Mouse (Mus musculus) forebrain, postnatal 0 days (tissue): ENCODE data around the gene Baiap3. TPM values are rescaled to one million over a fixed set of nuclear protein-coding genes. Genes with fewer than 3 reads are reported as not detected.
A peak's percentile ranks its signal among the peaks of the same experiment; 100 is the strongest.

ENCODE experiments used
- ATAC-seq: fragments of 200-750 bp; cut with Nextera tagmentation; 2 replicates; pipeline ENCODE4 v1.8.0; 2017; ENCODE audit warnings: mild to moderate bottlenecking, moderate library complexity
- DNase-seq: peaks from one replicate; pipeline ENCODE4 v3.0.0-alpha.2; 2015
- H3K27ac ChIP-seq: fragments of 300-500 bp; sonication (generic); 2 replicates; pipeline ENCODE4 v1.5.1; 2014; ENCODE audit warnings: low read depth, mild to moderate bottlenecking, antibody characterized with exemption, low read length, moderate library complexity, mixed read lengths
- H3K27me3 ChIP-seq: fragments of 300-500 bp; sonication (generic); 2 replicates; pipeline ENCODE4 v1.6.1; 2014; ENCODE audit warnings: mild to moderate bottlenecking, low read length, mixed read lengths; ENCODE audit not compliant: insufficient read depth
- H3K36me3 ChIP-seq: fragments of 300-500 bp; sonication (generic); 2 replicates; pipeline ENCODE4 v1.6.1; 2014; ENCODE audit warnings: mild to moderate bottlenecking, moderate library complexity; ENCODE audit not compliant: insufficient read depth
- H3K4me1 ChIP-seq: fragments of 300-500 bp; sonication (generic); 2 replicates; pipeline ENCODE4 v1.6.1; 2014; ENCODE audit warnings: antibody characterized with exemption; ENCODE audit not compliant: insufficient read depth
- H3K4me2 ChIP-seq: fragments of 300-500 bp; sonication (generic); 2 replicates; pipeline ENCODE4 v1.6.1; 2014; ENCODE audit warnings: low read depth, mild to moderate bottlenecking, moderate library complexity
- H3K4me3 ChIP-seq: fragments of 300-500 bp; sonication (generic); 2 replicates; pipeline ENCODE4 v1.5.1; 2014; ENCODE audit warnings: low read depth, low read length, mixed read lengths
- H3K9ac ChIP-seq: fragments of 300-500 bp; sonication (generic); 2 replicates; pipeline ENCODE4 v1.6.1; 2014; ENCODE audit warnings: mild to moderate bottlenecking
- H3K9me3 ChIP-seq: fragments of 300-500 bp; sonication (generic); 2 replicates; pipeline ENCODE4 v1.6.1; 2016; ENCODE audit warnings: low read length
- CTCF ChIP-seq: sonication (generic); IDR thresholded peaks from 2 replicates; pipeline ENCODE4 v1.5.1; 2016; ENCODE audit warnings: antibody characterized with exemption, control low read depth, low read depth
- WGBS: fragments of 180-500 bp; shearing (Covaris S2); extraction: QIAGEN DNeasy Blood & Tissue Kit; methylation state at CpG from one replicate; pipeline ENCODE4 v1.1.7; 2014; 5-methylcytosine and 5-hydroxymethylcytosine counted together
- polyA plus RNA-seq: library from polyadenylated mRNA; unstranded; fragments of >200 nt; fragmentation: Nextera tagmentation; extraction: Ambion mirVana; gene quantifications from 2 replicates; pipeline ENCODE4 v1.2.1, GENCODE M21; 2015
- total RNA-seq: library from RNA; depleted of rRNA; stranded (reverse); fragments of >200 nt; gene quantifications from 2 replicates; pipeline ENCODE4 v1.2.3, GENCODE M21; 2014

Baiap3 gene
- total and polyA plus RNA-seq, 2 experiments from 2014 or later, result 16.2 to 70.8 TPM

DNA sequence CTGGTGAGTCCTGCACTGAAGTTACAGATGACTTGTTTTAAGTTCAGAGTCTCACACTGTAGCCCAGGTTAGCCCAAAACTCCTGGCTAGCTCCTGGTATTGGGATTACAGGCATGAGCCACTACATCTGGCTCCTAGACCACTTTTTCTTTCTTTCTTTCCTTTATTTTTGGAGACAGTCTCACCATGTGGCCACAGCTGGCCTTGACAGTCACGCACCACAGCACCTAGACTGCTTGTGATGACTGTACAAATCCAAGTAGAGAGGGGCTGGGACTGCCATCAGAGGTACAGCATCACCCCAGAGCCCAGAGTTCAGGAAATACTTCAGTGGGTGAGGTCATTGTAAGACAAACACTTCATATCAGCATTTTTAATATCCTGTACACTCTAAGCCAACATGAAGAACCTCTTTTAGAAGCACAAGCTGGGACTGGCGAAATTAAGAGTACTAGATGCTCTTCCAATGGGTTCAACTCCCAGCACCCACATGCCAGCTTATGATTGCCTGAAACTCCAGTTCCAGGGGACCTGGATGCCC lies 14.7 kb upstream of the Baiap3 start:
- H3K36me3 ChIP-seq, result peaks cover 40% of the 10 kb centered on the region
- ATAC-seq, result no peak
- H3K4me2 ChIP-seq, result peak overlapping the region; percentile 89
- H3K27me3 ChIP-seq, result no peaks in the 10 kb centered on the region
- WGBS, result 84% methylated on average over 2 of the region's 2 CpGs
- no peak overlapping the region; the same call in 1 of the 2 replicates for H3K9ac ChIP-seq
- no peak overlapping the region for H3K4me3 ChIP-seq
- no peaks in the 10 kb centered on the region for H3K9me3 ChIP-seq
- no peak overlapping the region for H3K27ac ChIP-seq
- no peak for TF ChIP-seq CTCF
- H3K4me1 ChIP-seq, result peaks cover 21% of the 10 kb centered on the region
- DNase-seq, result no peak

DNA sequence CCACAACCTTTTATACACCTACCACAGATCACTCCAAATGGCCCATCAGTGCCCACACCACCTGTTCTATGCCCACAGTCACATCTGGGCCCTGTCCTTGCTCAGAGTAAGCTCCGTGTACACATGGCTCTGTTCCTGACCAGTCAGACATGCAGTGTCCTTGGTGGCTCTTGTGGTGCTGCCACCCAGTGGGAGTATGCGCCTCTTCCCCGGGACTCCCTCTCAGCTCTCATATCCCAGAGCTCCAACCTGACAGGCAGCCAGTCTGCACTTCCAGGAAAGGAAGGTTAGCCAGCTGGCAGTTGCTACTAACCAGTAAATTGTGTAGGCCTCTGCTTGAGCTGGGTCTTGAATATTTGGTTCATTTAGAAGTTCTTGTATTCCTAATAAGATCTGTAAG lies 8.3 kb upstream of the Baiap3 start:
- no peak for DNase-seq
- peak; percentile 46 for TF ChIP-seq CTCF
- Histone ChIP-seq H3K4me1 (no peaks in the 10 kb centered on the region), H3K36me3 (peaks cover 81% of the 10 kb centered on the region), H3K4me2 (no peak overlapping the region), H3K27ac (no peak overlapping the region), H3K4me3 (no peak overlapping the region), H3K9me3 (no peaks in the 10 kb centered on the region), H3K27me3 (no peaks in the 10 kb centered on the region), H3K9ac (no peak overlapping the region)
- peak; percentile 38; the same call in 1 of the 2 replicates for ATAC-seq
- 66% methylated on average over 3 of the region's 3 CpGs for WGBS

DNA sequence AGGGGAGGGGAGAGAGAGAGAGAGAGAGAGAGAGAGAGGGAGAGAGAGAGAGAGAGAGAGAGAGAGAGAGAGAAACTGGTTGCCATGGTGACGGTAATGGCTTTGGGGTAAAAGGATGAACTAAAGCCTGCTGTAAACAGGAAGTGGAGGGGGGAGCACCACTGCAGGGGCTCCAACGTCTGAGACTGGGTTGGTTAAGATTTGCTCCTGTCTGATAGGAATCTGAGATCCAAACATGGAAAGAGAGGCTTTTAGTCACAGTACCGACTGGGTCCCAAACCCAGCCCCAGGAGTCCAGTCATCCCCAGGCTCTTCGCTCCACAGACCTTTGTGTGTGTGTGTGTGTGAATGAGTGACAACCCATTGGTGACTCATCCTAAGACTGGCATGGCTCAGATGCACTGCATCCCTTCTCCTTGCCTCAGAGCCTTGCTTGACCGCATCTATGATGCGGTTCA lies 1.7 kb upstream of the Baiap3 start:
- no peak overlapping the region for H3K4me2 ChIP-seq
- no peak overlapping the region for H3K9ac ChIP-seq
- no peak; the same call in 1 of the 2 replicates for ATAC-seq
- no peak overlapping the region for H3K27ac ChIP-seq
- TF ChIP-seq CTCF, result no peak
- DNase-seq, result no peak
- no peaks in the 10 kb centered on the region for H3K9me3 ChIP-seq
- H3K27me3 ChIP-seq, result peaks cover 4% of the 10 kb centered on the region; the same call in 1 of the 2 replicates
- WGBS, result 64% methylated on average over 6 of the region's 6 CpGs
- no peak overlapping the region for H3K4me3 ChIP-seq
- H3K4me1 ChIP-seq, result peaks cover 18% of the 10 kb centered on the region; the same call in 1 of the 2 replicates
- peaks cover 24% of the 10 kb centered on the region for H3K36me3 ChIP-seq

DNA sequence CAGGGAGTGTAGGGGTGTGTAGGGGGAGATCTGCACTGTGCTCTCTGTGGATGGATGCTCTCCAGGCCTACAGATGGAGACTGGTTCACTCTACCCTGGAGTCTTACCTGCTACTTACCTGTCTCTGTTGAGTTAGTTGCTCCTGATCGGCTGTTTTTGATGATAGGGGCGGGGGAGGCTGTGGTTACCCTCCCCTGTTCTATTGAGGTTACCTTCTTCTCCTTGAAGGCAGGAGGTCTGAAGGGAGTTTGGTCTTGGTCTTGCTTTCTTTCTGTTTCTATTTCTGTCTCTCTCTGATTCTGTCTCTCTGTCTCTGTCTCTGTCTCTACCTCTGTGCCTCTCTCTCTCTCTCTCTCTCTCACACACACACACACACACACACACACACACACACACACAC lies 1.1 kb downstream of the Baiap3 start:
- TF ChIP-seq CTCF, result no peak
- no peak overlapping the region for H3K4me2 ChIP-seq
- peaks cover 4% of the 10 kb centered on the region; the same call in 1 of the 2 replicates for H3K27me3 ChIP-seq
- no peaks in the 10 kb centered on the region for H3K9me3 ChIP-seq
- DNase-seq, result no peak
- 69% methylated on average over 2 of the region's 2 CpGs for WGBS
- peaks cover 20% of the 10 kb centered on the region; the same call in 1 of the 2 replicates for H3K4me1 ChIP-seq
- H3K4me3 ChIP-seq, result no peak overlapping the region
- no peak for ATAC-seq
- H3K36me3 ChIP-seq, result peaks cover 15% of the 10 kb centered on the region
- no peak overlapping the region for H3K27ac ChIP-seq
- H3K9ac ChIP-seq, result no peak overlapping the region

DNA sequence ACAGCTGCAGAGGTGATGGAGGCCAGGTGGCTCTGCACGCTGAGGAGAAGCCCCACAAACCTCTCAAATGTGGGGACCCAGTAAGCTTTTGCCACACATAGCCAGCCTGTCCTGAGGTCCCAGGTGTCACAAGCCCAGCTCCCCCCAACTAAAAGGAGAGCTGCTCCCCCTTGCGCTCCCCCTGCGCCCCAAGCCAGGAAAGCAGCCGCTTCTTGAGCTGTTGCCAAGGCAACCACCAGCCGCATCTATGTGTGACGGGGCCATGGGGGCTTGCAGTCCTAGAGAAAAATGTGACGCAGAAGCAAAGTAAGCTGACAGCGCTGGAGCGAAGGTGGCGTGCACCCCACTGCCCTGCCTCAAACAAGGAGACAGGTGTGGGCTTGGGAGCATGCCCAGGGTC lies 2.4 kb downstream of the Baiap3 start:
- H3K27me3 ChIP-seq, result peaks cover 4% of the 10 kb centered on the region; the same call in 1 of the 2 replicates
- TF ChIP-seq CTCF, result no peak
- peak; percentile 72 for DNase-seq
- H3K36me3 ChIP-seq, result peaks cover 2% of the 10 kb centered on the region
- H3K4me3 ChIP-seq, result no peak overlapping the region
- peaks cover 20% of the 10 kb centered on the region; the same call in 1 of the 2 replicates for H3K4me1 ChIP-seq
- no peaks in the 10 kb centered on the region for H3K9me3 ChIP-seq
- H3K4me2 ChIP-seq, result peak overlapping the region; percentile 28
- H3K27ac ChIP-seq, result peak overlapping the region; percentile 76
- peak overlapping the region; percentile 14; the same call in 1 of the 2 replicates for H3K9ac ChIP-seq
- peak; percentile 59 for ATAC-seq
- 17% methylated on average over 10 of the region's 10 CpGs for WGBS

DNA sequence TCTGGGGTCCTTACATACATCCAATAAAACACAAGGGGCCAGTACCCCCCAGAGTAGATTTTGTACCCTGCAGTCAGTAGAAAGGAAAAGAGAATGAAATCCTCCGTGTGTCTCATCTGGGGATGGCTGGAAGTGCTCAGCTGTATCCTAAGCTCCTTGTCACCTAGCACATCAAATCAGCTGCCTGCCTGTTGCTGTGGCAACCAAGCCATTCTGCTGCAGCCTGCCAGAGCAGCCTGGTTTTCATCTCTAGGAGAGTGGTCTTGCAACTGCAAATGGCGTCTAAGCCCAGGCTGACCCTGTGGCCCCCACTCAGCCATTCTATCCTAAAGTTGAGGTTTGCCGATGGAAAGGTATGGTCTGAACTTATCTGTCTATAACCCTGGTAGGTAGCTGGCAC lies 3.5 kb downstream of the Baiap3 start:
- DNase-seq (peak; percentile 73), ATAC-seq (peak; percentile 72)
- WGBS, result 25% methylated on average over 3 of the region's 3 CpGs
- Histone ChIP-seq H3K27ac (peak overlapping the region; percentile 76), H3K4me1 (peaks cover 20% of the 10 kb centered on the region; the same call in 1 of the 2 replicates), H3K9ac (no peak overlapping the region), H3K9me3 (no peaks in the 10 kb centered on the region), H3K27me3 (peaks cover 4% of the 10 kb centered on the region; the same call in 1 of the 2 replicates), H3K4me2 (no peak overlapping the region), H3K4me3 (no peak overlapping the region), H3K36me3 (no peaks in the 10 kb centered on the region)
- TF ChIP-seq CTCF, result no peak

DNA sequence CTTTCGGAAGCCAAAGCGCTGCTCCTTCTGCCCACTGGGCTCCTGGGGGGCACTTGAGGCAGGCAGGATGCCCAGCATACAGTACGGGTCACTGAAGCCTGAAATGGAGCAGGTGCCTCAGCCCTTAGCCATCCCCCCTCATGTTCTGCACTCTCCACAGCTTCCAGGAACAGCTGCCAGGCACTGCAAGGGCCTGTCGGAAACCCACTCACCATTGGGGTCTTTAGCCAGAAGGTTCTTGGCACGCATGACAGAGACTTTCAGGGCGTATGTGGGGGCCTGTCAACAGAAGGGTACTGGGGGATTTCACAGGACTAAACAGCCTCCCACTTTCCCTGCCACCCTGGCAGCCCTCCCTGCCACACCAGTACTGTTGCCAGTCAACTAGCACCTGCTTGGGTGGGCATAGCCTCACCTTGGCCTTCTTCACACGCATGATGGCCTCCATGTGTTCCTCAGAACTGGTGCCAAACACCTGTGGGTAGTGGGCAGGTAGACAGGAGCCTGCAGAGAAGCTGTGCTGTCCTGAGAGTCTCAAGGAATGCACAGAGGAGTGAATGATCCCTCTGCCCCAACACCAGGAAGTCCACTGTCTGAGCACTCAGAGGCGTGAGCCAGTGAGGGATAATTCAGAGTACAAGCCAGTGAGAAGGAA lies 5.9 kb downstream of the Baiap3 start:
- Histone ChIP-seq H3K36me3 (0 out of 2 replicates have a peak, but pooled peaks cover 5% of the 10 kb centered on the region), H3K27me3 (0 out of 2 replicates have a peak, but pooled peaks cover 4% of the 10 kb centered on the region), H3K4me2 (no peak overlapping the region), H3K27ac (no peak overlapping the region), H3K9me3 (no peaks in the 10 kb centered on the region), H3K9ac (no peak overlapping the region), H3K4me3 (no peak overlapping the region), H3K4me1 (0 out of 2 replicates have a peak, but pooled peaks cover 15% of the 10 kb centered on the region)
- ATAC-seq (no peak), DNase-seq (no peak)
- no peak for TF ChIP-seq CTCF
- WGBS, result 70% methylated on average over 8 of the region's 8 CpGs
